Mouse (Mus musculus): ENCODE data around the gene Akap8l. TPM values are rescaled to one million over a fixed set of nuclear protein-coding genes. Genes with fewer than 3 reads are reported as not detected.

Gene Akap8l
- polyA plus RNA-seq (2012; ENCODE audit: insufficient read depth, insufficient read length, missing spikeins) = 87.0 and 116 TPM in 2 replicates

DNA sequence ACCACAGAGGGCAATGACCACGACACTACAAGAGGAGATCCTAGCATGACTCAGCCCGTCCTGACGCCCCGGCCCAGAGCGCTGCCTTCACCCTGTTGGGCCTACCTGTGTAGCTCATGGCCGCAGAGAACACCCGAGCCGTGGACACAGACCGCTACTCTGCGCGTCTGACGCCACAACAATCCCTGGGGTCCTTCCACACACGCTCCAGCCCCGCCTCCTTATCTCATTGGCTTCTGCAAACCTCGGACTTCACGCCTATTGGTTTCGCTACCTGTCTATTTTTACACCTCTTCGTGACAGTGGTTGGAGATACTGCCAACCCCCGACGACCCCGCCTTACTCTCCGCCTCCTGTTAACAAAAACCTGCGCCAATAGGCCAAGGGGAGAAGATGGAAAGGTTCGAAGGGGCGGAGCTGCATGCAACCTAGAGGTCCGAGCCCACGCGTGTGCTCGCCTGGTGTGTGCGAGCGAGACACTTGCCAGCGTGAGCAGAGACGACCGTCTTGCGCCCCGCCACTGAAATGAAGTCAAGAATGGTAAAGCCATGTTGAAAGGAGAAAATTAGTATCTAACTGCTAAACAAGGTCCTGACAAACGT, at the start of gene Akap8l:
Gene Akap8l, minus strand, starts transcription at position 226 of the 602 bp plus-strand sequence.
- H3K4me1 ChIP-seq (ENCODE audit: control insufficient read depth, insufficient read depth, low read length) = peaks cover 7% of the 10 kb centered on the region
- peak within 1 kb of the TSS; percentile 77 for H3K4me3 ChIP-seq (ENCODE audit: insufficient read depth, low read length)
- TF ChIP-seq CTCF (IDR thresholded peaks at IDR 0.05; ENCODE audit: low read depth, low read length) (no peak), POLR2A (IDR thresholded peaks at IDR 0.05; ENCODE audit: borderline replicate concordance, low read depth, low read length) (no peak)
- H3K27ac ChIP-seq (ENCODE audit: insufficient read depth, low read depth, low read length) = 0 out of 2 replicates have a peak within 1 kb of the TSS, but pooled peaks have one; percentile 23

DNA sequence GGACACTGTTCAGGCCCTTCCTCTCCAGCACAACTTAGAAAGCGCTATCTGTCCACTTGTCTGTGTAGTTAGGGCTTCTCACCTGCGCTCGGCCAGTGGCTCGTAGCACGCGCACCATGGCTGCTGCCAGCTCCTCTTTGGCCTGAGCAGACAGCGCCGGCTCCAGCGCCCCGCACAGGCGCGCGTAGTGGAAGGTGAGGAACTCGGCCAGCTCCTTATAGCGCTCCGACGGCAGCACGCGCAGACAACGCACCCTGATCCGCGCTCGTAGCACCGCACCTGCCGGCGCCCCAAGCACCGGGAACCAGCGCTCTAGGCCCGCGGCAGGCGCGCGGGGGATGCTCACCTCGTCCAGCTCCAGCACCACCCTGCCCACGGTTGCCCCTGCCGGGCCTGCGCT, 45.9 kb upstream of the Akap8l start:
- H3K4me3 ChIP-seq (ENCODE audit: insufficient read depth, low read length) = no peak overlapping the region
- no peak overlapping the region for H3K27ac ChIP-seq (ENCODE audit: insufficient read depth, low read depth, low read length)
- peaks cover under 1% of the 10 kb centered on the region for H3K4me1 ChIP-seq (ENCODE audit: control insufficient read depth, insufficient read depth, low read length)
- TF ChIP-seq POLR2A (IDR thresholded peaks at IDR 0.05; ENCODE audit: borderline replicate concordance, low read depth, low read length) = no peak

DNA sequence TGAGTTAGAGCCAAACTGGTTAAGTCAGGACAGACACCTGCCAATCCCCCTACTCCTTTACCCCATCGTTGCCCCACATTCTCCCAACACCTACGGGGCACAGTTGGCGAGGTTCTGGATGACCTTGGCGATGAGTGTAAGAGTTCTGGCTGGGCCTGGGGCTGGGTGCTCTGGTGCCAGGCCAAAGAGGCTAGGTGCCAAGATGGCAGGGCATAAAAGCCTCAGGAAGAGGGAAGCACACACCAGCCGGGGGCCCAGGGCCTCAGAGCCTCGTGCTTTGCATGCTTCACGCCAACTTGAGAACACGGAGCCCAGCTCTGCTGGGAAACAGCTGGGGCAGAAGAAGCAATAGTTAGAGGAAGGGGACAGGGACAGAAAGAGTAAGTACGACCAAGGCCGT, 43.5 kb upstream of the Akap8l start:
- no peak overlapping the region for H3K27ac ChIP-seq (ENCODE audit: insufficient read depth, low read depth, low read length)
- no peak overlapping the region for H3K4me3 ChIP-seq (ENCODE audit: insufficient read depth, low read length)
- no peak for TF ChIP-seq POLR2A (IDR thresholded peaks at IDR 0.05; ENCODE audit: borderline replicate concordance, low read depth, low read length)
- TF ChIP-seq CTCF (IDR thresholded peaks at IDR 0.05; ENCODE audit: low read depth, low read length) = no peak

DNA sequence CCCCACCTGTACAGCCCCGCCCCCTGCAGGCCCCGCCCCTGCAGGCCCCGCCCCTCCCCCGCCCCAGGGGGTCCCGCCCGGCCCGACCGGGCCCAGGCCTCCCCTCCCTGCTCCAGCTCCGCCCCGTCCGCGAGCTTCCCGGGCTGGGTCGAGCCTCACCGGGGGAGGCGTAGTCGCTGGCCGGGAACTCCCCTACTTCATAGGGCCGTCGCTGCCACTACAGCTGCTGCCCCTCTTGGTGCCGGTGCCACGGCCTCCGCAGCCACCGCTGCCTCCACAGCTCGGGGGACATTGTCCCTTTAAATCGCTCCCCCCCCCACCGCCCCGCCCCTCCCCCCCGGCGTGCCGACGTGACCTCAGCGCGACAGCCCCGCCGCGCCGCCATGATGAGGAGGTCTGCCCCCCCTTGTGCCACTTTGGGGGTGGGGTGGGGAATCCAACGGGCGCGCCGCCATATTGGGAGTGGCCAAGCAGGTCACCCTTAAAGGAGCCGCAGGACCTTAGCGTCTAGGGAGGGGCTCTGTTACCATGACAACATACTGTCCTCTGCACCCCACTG, 38.8 kb upstream of the Akap8l start, which contains the start of gene Wiz:
Gene Wiz, minus strand, starts transcription at position 339 of the 559 bp plus-strand sequence.
- Histone ChIP-seq H3K4me3 (ENCODE audit: insufficient read depth, low read length) (peak within 1 kb of the TSS; percentile 89), H3K27ac (ENCODE audit: insufficient read depth, low read depth, low read length) (peak within 1 kb of the TSS; percentile 78), H3K4me1 (ENCODE audit: control insufficient read depth, insufficient read depth, low read length) (no peaks in the 10 kb centered on the region)
- TF ChIP-seq CTCF (IDR thresholded peaks at IDR 0.05; ENCODE audit: low read depth, low read length) (no peak), POLR2A (IDR thresholded peaks at IDR 0.05; ENCODE audit: borderline replicate concordance, low read depth, low read length) (no peak)

More for the DNA sequence above, 43.5 kb upstream of the Akap8l start:
- H3K4me1 ChIP-seq (ENCODE audit: control insufficient read depth, insufficient read depth, low read length) = no peaks in the 10 kb centered on the region

DNA sequence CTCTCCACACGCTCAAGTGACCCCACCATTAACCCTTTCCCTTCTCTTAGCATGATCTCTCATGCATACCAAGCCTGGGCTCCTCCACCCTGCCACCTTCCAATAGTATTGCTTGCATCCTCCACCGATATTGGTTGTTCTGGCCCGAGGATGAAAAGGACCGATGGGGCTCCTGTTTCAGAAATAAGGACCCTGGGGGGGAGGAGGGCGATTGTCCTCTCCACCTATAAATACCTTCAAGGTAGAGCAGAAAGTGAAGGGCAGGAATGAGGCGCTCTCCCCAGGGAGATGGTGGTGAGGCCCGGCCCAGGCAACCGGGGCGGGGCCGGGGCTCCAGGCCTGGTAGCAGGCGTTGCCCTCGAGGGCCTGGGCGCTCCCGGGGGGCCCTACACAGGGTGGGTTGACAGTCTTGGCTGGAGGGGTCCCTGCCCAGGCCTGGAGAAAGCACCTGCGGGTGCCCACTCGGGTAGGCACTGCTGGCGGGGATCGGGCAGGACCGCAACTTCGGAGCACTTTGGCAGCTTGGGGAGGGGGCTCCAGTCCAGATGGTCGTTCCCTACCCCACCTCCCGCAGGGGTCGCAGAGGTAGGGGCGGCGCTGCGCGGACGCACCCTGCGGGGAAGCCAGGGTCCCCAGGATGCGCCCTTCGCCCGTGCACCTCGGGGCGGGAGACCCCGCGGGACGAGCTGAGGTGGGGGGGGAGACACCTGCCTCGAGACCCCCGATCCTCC, 38.1 kb upstream of the Akap8l start:
- no peak for TF ChIP-seq POLR2A (IDR thresholded peaks at IDR 0.05; ENCODE audit: borderline replicate concordance, low read depth, low read length)
- no peak for TF ChIP-seq CTCF (IDR thresholded peaks at IDR 0.05; ENCODE audit: low read depth, low read length)
- Histone ChIP-seq H3K27ac (ENCODE audit: insufficient read depth, low read depth, low read length) (no peak overlapping the region), H3K4me3 (ENCODE audit: insufficient read depth, low read length) (peak overlapping the region; percentile 89), H3K4me1 (ENCODE audit: control insufficient read depth, insufficient read depth, low read length) (no peaks in the 10 kb centered on the region)

DNA sequence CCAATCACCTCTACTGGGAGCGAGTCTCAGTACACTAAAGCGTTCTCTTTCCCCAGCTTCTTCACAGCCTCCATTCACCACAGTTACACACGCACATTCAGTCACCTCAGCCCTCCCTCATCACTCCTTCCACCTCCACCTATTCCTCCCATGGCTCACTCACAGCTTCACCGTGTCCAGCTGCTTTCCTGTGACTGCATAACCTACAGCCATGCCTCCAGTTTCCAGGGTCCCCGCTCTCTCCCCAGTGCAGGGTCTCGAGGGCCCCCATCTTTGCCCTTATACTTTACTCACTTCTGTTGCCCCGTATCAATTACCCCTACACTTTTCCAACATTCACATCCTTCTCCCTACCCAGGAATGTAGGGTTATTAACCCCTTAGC, 37.6 kb upstream of the Akap8l start:
- TF ChIP-seq POLR2A (IDR thresholded peaks at IDR 0.05; ENCODE audit: borderline replicate concordance, low read depth, low read length) (no peak), CTCF (IDR thresholded peaks at IDR 0.05; ENCODE audit: low read depth, low read length) (no peak)
- H3K4me1 ChIP-seq (ENCODE audit: control insufficient read depth, insufficient read depth, low read length) = no peaks in the 10 kb centered on the region
- H3K4me3 ChIP-seq (ENCODE audit: insufficient read depth, low read length) = peak overlapping the region; percentile 89; the same call in 1 of the 2 replicates
- no peak overlapping the region for H3K27ac ChIP-seq (ENCODE audit: insufficient read depth, low read depth, low read length)

DNA sequence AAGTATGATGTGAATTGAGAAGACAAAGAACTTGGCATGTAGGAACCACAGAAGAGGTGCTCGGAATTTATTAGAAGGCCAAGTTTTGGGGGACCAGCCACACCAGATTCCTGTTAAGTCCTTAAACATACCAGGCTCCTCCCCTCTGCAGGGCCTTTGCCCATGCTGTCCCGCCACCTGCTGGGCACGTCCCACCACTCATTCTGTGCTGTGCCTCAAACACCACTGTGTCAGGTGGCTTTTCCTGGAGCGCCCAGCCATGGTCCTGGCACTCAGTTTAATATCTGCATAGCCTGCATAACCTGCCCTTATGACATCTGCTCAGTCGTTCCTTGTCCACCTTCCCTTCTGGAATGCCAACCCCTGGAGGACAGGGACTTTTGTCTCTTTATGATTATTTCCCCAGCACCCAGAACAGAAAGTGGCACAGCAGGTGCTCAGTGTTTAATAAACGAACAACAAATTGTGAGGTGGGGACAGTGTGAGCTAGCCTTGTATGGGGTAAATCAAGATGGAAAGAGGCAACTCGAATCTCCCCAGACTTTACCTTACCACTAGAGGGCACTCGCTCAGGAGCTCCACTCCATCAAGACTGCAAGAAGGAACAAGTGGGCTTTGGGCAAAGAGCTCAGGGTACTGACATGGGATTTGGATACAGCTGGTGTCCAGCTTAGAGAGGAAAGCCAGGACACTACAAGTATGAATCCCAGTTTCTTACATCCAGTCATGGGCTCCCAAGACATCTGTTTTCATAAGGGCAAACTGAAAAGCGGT, 36.4 kb upstream of the Akap8l start:
- Histone ChIP-seq H3K4me1 (ENCODE audit: control insufficient read depth, insufficient read depth, low read length) (no peaks in the 10 kb centered on the region), H3K27ac (ENCODE audit: insufficient read depth, low read depth, low read length) (no peak overlapping the region), H3K4me3 (ENCODE audit: insufficient read depth, low read length) (no peak overlapping the region)
- no peak for TF ChIP-seq POLR2A (IDR thresholded peaks at IDR 0.05; ENCODE audit: borderline replicate concordance, low read depth, low read length)
- peak; percentile 34; the same call in 1 of the 2 replicates for TF ChIP-seq CTCF (IDR thresholded peaks at IDR 0.05; ENCODE audit: low read depth, low read length)

DNA sequence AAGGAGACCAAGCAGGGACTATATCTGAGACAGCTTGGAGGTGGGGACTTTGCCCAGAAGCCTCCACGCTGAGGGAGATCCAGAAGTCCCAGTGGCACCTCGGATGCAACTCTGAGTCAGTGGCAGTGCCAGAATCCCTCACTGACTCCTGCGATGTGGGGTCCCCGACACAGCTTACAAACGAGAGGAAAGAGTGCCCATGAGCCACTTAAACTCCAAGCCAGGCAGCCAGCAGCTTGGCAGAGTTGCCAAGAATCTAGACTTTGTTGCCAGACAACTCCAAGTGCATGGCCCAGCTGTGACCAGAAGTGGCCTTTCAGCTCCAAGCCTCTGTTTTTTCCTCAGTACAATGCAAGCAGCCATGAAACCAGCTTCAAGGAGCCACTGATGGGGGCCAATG, 33.3 kb upstream of the Akap8l start:
- no peaks in the 10 kb centered on the region for H3K4me1 ChIP-seq (ENCODE audit: control insufficient read depth, insufficient read depth, low read length)
- H3K27ac ChIP-seq (ENCODE audit: insufficient read depth, low read depth, low read length) = no peak overlapping the region
- no peak for TF ChIP-seq POLR2A (IDR thresholded peaks at IDR 0.05; ENCODE audit: borderline replicate concordance, low read depth, low read length)
- TF ChIP-seq CTCF (IDR thresholded peaks at IDR 0.05; ENCODE audit: low read depth, low read length) = no peak
- H3K4me3 ChIP-seq (ENCODE audit: insufficient read depth, low read length) = no peak overlapping the region

DNA sequence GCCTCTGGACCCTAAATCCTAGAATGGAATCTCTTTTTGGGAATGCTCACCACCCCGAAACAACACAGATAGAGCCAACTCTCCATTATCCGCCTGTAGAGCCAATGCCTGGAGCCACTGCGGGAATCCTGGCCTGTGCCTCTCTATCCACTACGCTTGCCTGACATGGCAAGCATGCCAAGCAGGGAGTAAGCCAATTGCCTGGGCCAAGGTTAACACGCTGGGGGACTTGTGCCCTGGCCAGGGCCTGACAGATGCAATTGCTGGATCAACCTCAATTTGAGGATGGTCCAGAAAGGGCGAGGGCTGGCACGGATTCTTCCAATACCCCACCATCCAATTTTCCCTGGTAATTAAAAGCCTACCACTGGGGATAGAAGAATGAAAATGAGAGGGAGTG, 32.2 kb upstream of the Akap8l start:
- TF ChIP-seq CTCF (IDR thresholded peaks at IDR 0.05; ENCODE audit: low read depth, low read length) (no peak), POLR2A (IDR thresholded peaks at IDR 0.05; ENCODE audit: borderline replicate concordance, low read depth, low read length) (no peak)
- Histone ChIP-seq H3K4me3 (ENCODE audit: insufficient read depth, low read length) (no peak overlapping the region), H3K4me1 (ENCODE audit: control insufficient read depth, insufficient read depth, low read length) (no peaks in the 10 kb centered on the region), H3K27ac (ENCODE audit: insufficient read depth, low read depth, low read length) (no peak overlapping the region)

Data from bone marrow macrophage, adult 2 months (primary cell).